In genomic region chr4:117912131-117912561, GRCm38 (mm10) we compare ENCODE assay signal across 13 mouse cellular contexts. TPM values are rescaled to one million over a fixed set of nuclear protein-coding genes. Genes with fewer than 3 reads are reported as not detected.
A peak's percentile ranks its signal among the peaks of the same experiment; 100 is the strongest.
DNase-seq lines count a peak whose midpoint lies in the region; ATAC-seq and TF ChIP-seq lines count a peak whose summit lies in the region.
"Had no signal": no experiment of that assay in that cellular context is flagged by ENCODE, and none has a peak within 500 bp of the region (broad histone marks: within the 10 kb centered on the region; RNA-seq: fewer than 3 reads in every experiment).

No protein-coding gene starts in this region.

- no peaks in the 10 kb centered on the region for H3K9me3 ChIP-seq in neural tube, embryonic 12.5 days
- H3K9me3 ChIP-seq in forebrain, embryonic 15.5 days = no peaks in the 10 kb centered on the region
- H3K9me3 ChIP-seq: embryonic facial prominence, embryonic 15.5 days had no signal

- TF ChIP-seq CTCF in olfactory bulb, adult 2 months (IDR thresholded peaks at IDR 0.05; ENCODE audit: insufficient read depth, low read depth, low read length) = no peak

- no peak overlapping the region for H3K27ac ChIP-seq in neural tube, embryonic 12.5 days
- H3K27ac ChIP-seq in forebrain, embryonic 15.5 days (replicated peaks) = no peak overlapping the region
- peak overlapping the region; percentile 92 for H3K27ac ChIP-seq in olfactory bulb, adult 2 months (ENCODE audit: insufficient read depth, low read depth, low read length)
- H3K27ac ChIP-seq: embryonic facial prominence, embryonic 15.5 days had no signal

- intact Hi-C loops in gastrocnemius, postnatal 14 days (cut with DNase I; ENCODE audit: low total_unique reads) = loop anchor here (10.0 kb wide), 1 partner anchor 77 kb away; the partner anchor contains the start of gene Slc6a9

- 92% methylated on average over 13 of the region's 13 CpGs for WGBS in neural tube, embryonic 12.5 days
- 92% methylated on average over 13 of the region's 13 CpGs for WGBS in forebrain, embryonic 15.5 days
- 48% methylated on average over 13 of the region's 13 CpGs for WGBS in olfactory bulb, adult 2 months

- TF ChIP-seq POLR2A in olfactory bulb, adult 2 months (IDR thresholded peaks at IDR 0.05; ENCODE audit: insufficient read depth, low read depth, low read length) = no peak

- peaks cover 57% of the 10 kb centered on the region for H3K4me1 ChIP-seq in neural tube, embryonic 12.5 days
- H3K4me1 ChIP-seq in forebrain, embryonic 15.5 days = peaks cover 76% of the 10 kb centered on the region
- H3K4me1 ChIP-seq in olfactory bulb, adult 2 months (ENCODE audit: control insufficient read depth, insufficient read depth, low read length) = peaks cover 21% of the 10 kb centered on the region

- H3K4me2 ChIP-seq in neural tube, embryonic 12.5 days (replicated peaks) = peak overlapping the region; percentile 100
- peak overlapping the region; percentile 100 for H3K4me2 ChIP-seq in forebrain, embryonic 15.5 days (replicated peaks)

- DNase-seq in gastrocnemius, postnatal 25 days = peak; percentile 52
- no peak for DNase-seq in gastrocnemius, postnatal 14 days
- DNase-seq in neural tube, embryonic 10.5 days (ENCODE audit: extremely low spot score, low spot score) = no peak
- no peak for DNase-seq in frontal cortex, postnatal 36 days (ENCODE audit: low spot score in 2 of 2)
- no peak for DNase-seq in thymus, postnatal 36 days
- DNase-seq: kidney, adult 8-10 months; lung, adult 18-20 months; right cerebral cortex, postnatal 25 days had no signal

- H3K9ac ChIP-seq in neural tube, embryonic 12.5 days = 0 out of 2 replicates have a peak overlapping the region, but pooled peaks have one; percentile 7
- H3K9ac ChIP-seq in forebrain, embryonic 15.5 days (replicated peaks) = no peak overlapping the region
- H3K9ac ChIP-seq: embryonic facial prominence, embryonic 15.5 days had no signal

- H3K4me3 ChIP-seq in neural tube, embryonic 12.5 days = no peak overlapping the region
- H3K4me3 ChIP-seq in forebrain, embryonic 15.5 days = no peak overlapping the region
- peak overlapping the region; percentile 81 for H3K4me3 ChIP-seq in olfactory bulb, adult 2 months (ENCODE audit: insufficient read depth, low read depth, low read length)
- H3K4me3 ChIP-seq: embryonic facial prominence, embryonic 15.5 days had no signal

- no peak for ATAC-seq in neural tube, embryonic 12.5 days (ENCODE audit: low FRiP score, low read depth)
- ATAC-seq in forebrain, embryonic 15.5 days (replicated peaks) = no peak

- H3K36me3 ChIP-seq in neural tube, embryonic 12.5 days = peaks cover 18% of the 10 kb centered on the region
- peaks cover 13% of the 10 kb centered on the region; the same call in 1 of the 2 replicates for H3K36me3 ChIP-seq in forebrain, embryonic 15.5 days

- no peaks in the 10 kb centered on the region for H3K27me3 ChIP-seq in neural tube, embryonic 12.5 days (replicated peaks)
- no peaks in the 10 kb centered on the region for H3K27me3 ChIP-seq in forebrain, embryonic 15.5 days
- H3K27me3 ChIP-seq: embryonic facial prominence, embryonic 15.5 days had no signal

RNA-seq across cellular contexts. Expression of gene Ipo13, which starts 2.7 kb away (rescaled TPM):
- 100 to 1,000 TPM; 218 TPM for total RNA-seq in gastrocnemius, postnatal 25 days (2021)
- total RNA-seq in gastrocnemius, postnatal 14 days (2021) = 100 to 1,000 TPM; 141 to 204 TPM
- polyA plus RNA-seq in neural tube, embryonic 12.5 days (2016; fragmentation: Nextera tagmentation; extraction: Ambion mirVana) = 65.7 and 68.5 TPM in 2 replicates
- 69.3 and 75.5 TPM in 2 replicates for polyA plus RNA-seq in forebrain, embryonic 15.5 days (2015; fragmentation: Nextera tagmentation; extraction: Ambion mirVana)
- polyA plus RNA-seq in olfactory bulb, adult 2 months (2012; ENCODE audit: insufficient read depth, insufficient read length, low replicate concordance, missing spikeins) = 213 TPM in 1 of 2 replicates, not detected in the other

RNA-seq across cellular contexts. Expression of gene Artn, which starts 17.4 kb away (rescaled TPM):
- under 1 TPM; 0.18 to 0.48 TPM for total RNA-seq in gastrocnemius, postnatal 25 days (2021)
- total RNA-seq in gastrocnemius, postnatal 14 days (2021) = under 1 TPM; 0.31 TPM
- polyA plus RNA-seq in neural tube, embryonic 12.5 days (2016; fragmentation: Nextera tagmentation; extraction: Ambion mirVana) = 1.3 and 3.1 TPM in 2 replicates
- polyA plus RNA-seq in forebrain, embryonic 15.5 days (2015; fragmentation: Nextera tagmentation; extraction: Ambion mirVana) = 0.10 and 0.28 TPM in 2 replicates
- not detected in 2 replicates for polyA plus RNA-seq in olfactory bulb, adult 2 months (2012; ENCODE audit: insufficient read depth, insufficient read length, low replicate concordance, missing spikeins)
- total RNA-seq: megakaryocyte, adult 5-6 weeks had no signal

RNA-seq across cellular contexts. Expression of gene Dph2, which starts 20.3 kb away (rescaled TPM):
- total RNA-seq in gastrocnemius, postnatal 25 days (2021) = 1 to 10 TPM; 3.3 to 3.4 TPM
- 1 to 10 TPM; 2.6 to 2.7 TPM for total RNA-seq in gastrocnemius, postnatal 14 days (2021)
- polyA plus RNA-seq in neural tube, embryonic 12.5 days (2016; fragmentation: Nextera tagmentation; extraction: Ambion mirVana) = 23.0 and 27.5 TPM in 2 replicates
- 26.8 and 29.4 TPM in 2 replicates for polyA plus RNA-seq in forebrain, embryonic 15.5 days (2015; fragmentation: Nextera tagmentation; extraction: Ambion mirVana)
- not detected in 2 replicates for polyA plus RNA-seq in olfactory bulb, adult 2 months (2012; ENCODE audit: insufficient read depth, insufficient read length, low replicate concordance, missing spikeins)

RNA-seq across cellular contexts. Expression of gene Atp6v0b, which starts 25.0 kb away (rescaled TPM):
- total RNA-seq in gastrocnemius, postnatal 25 days (2021) = 10 to 100 TPM; 72.1 to 75.9 TPM
- 10 to 100 TPM; 55.4 to 57.6 TPM for total RNA-seq in gastrocnemius, postnatal 14 days (2021)
- polyA plus RNA-seq in neural tube, embryonic 12.5 days (2016; fragmentation: Nextera tagmentation; extraction: Ambion mirVana) = 308 and 323 TPM in 2 replicates
- 460 and 461 TPM in 2 replicates for polyA plus RNA-seq in forebrain, embryonic 15.5 days (2015; fragmentation: Nextera tagmentation; extraction: Ambion mirVana)
- polyA plus RNA-seq in olfactory bulb, adult 2 months (2012; ENCODE audit: insufficient read depth, insufficient read length, low replicate concordance, missing spikeins) = not detected in 2 replicates

RNA-seq across cellular contexts. Expression of gene B4galt2, which starts 28.9 kb away (rescaled TPM):
- 1 to 10 TPM; 2.6 to 3.5 TPM for total RNA-seq in gastrocnemius, postnatal 25 days (2021)
- 1 to 10 TPM; 6.5 to 8.1 TPM for total RNA-seq in gastrocnemius, postnatal 14 days (2021)
- polyA plus RNA-seq in neural tube, embryonic 12.5 days (2016; fragmentation: Nextera tagmentation; extraction: Ambion mirVana) = 44.5 and 46.9 TPM in 2 replicates
- polyA plus RNA-seq in forebrain, embryonic 15.5 days (2015; fragmentation: Nextera tagmentation; extraction: Ambion mirVana) = 45.2 and 52.6 TPM in 2 replicates
- not detected in 2 replicates for polyA plus RNA-seq in olfactory bulb, adult 2 months (2012; ENCODE audit: insufficient read depth, insufficient read length, low replicate concordance, missing spikeins)
- total RNA-seq: megakaryocyte, adult 5-6 weeks had no signal

Comparison
In these comparisons a context has a peak if more than half of its experiments do, and no peak if none do; other contexts are left out.
1. RNA of gene Dph2, which starts 20.3 kb away (polyA plus RNA-seq): 26.8 to 29.4 TPM in forebrain, embryonic 15.5 days and 23.0 to 27.5 TPM in neural tube, embryonic 12.5 days; not detected in olfactory bulb, adult 2 months; every median in the first group is over 10 times any median in the second.